Mouse (Mus musculus): ENCODE measurements around the gene Olfr1192-ps1. TPM values are rescaled to one million over a fixed set of nuclear protein-coding genes. Genes with fewer than 3 reads are reported as not detected.
"Not testable (repeated sequence)": the region's sequence is repeated elsewhere in the genome, so short reads cannot be mapped to it uniquely, and the experiment has no call there.

Olfr1192-ps1 gene
- not detected in 2 replicates for polyA plus RNA-seq (2015; fragmentation: Nextera tagmentation; extraction: Ambion mirVana)

GRCm38 (mm10) chr2:88648209-88648608 is at the start of gene Olfr1192-ps1:
Gene Olfr1192-ps1 (plus strand): TSS chr2:88648509.
- no peak for ATAC-seq
- WGBS = 50% methylated on average over 1 of the region's 1 CpGs
- H3K9me3 ChIP-seq (replicated peaks) = no peaks in the 10 kb centered on the region
- H3K4me1 ChIP-seq = no peaks in the 10 kb centered on the region
- no peak within 1 kb of the TSS for H3K4me2 ChIP-seq
- H3K27me3 ChIP-seq = no peaks in the 10 kb centered on the region
- H3K27ac ChIP-seq = no peak within 1 kb of the TSS
- no peak within 1 kb of the TSS for H3K4me3 ChIP-seq
- no peak within 1 kb of the TSS for H3K9ac ChIP-seq
- H3K36me3 ChIP-seq (ENCODE audit: poor library complexity, severe bottlenecking) = no peaks in the 10 kb centered on the region

GRCm38 (mm10) chr2:88640242-88640641 is 8.1 kb upstream of the Olfr1192-ps1 start, which contains the start of gene Olfr1191-ps1:
Gene Olfr1191-ps1 (plus strand): TSS chr2:88640542.
- WGBS = 90% methylated on average over 1 of the region's 1 CpGs
- not testable (repeated sequence) for H3K36me3 ChIP-seq (ENCODE audit: poor library complexity, severe bottlenecking); H3K4me3 ChIP-seq; H3K27me3 ChIP-seq; ATAC-seq; H3K4me2 ChIP-seq; H3K4me1 ChIP-seq; H3K9me3 ChIP-seq (replicated peaks); H3K9ac ChIP-seq; H3K27ac ChIP-seq

GRCm38 (mm10) chr2:88675328-88675727 is 27.0 kb downstream of the Olfr1192-ps1 start, which contains the start of gene Olfr1193:
Gene Olfr1193 (plus strand): TSS chr2:88675628.
- not testable (repeated sequence) for H3K4me2 ChIP-seq; H3K4me1 ChIP-seq; H3K9me3 ChIP-seq (replicated peaks); ATAC-seq; H3K9ac ChIP-seq; H3K36me3 ChIP-seq (ENCODE audit: poor library complexity, severe bottlenecking); H3K4me3 ChIP-seq; H3K27me3 ChIP-seq; H3K27ac ChIP-seq

- no peak within 1 kb of the TSS for H3K9ac ChIP-seq
- H3K4me3 ChIP-seq = no peak within 1 kb of the TSS
- no peak within 1 kb of the TSS for H3K27ac ChIP-seq
- no peaks in the 10 kb centered on the region for H3K27me3 ChIP-seq
- H3K4me2 ChIP-seq = no peak within 1 kb of the TSS
- H3K9me3 ChIP-seq (replicated peaks) = 0 out of 2 replicates have a peak, but pooled peaks cover 6% of the 10 kb centered on the region
- H3K4me1 ChIP-seq = no peaks in the 10 kb centered on the region
- ATAC-seq = no peak
- no peaks in the 10 kb centered on the region for H3K36me3 ChIP-seq (ENCODE audit: poor library complexity, severe bottlenecking)
Observed at GRCm38 (mm10) chr2:88689087-88689486, 40.8 kb downstream of the Olfr1192-ps1 start, which contains the start of gene Olfr1195. Gene Olfr1195 (minus strand): TSS chr2:88689187.

- Histone ChIP-seq H3K4me2 (no peak within 1 kb of the TSS), H3K36me3 (ENCODE audit: poor library complexity, severe bottlenecking) (no peaks in the 10 kb centered on the region), H3K9ac (no peak within 1 kb of the TSS), H3K4me1 (no peaks in the 10 kb centered on the region), H3K27me3 (no peaks in the 10 kb centered on the region), H3K27ac (no peak within 1 kb of the TSS), H3K9me3 (replicated peaks) (no peaks in the 10 kb centered on the region), H3K4me3 (no peak within 1 kb of the TSS)
- no peak for ATAC-seq
- 84% methylated on average over 2 of the region's 2 CpGs for WGBS
Observed at GRCm38 (mm10) chr2:88704497-88704896, 56.2 kb downstream of the Olfr1192-ps1 start, which contains the start of gene Olfr1196. Gene Olfr1196 (minus strand): TSS chr2:88704597.

Other genes with a start within 250 kb of the Olfr1192-ps1 start
- gene Olfr1179, start 242.1 kb upstream of the Olfr1192-ps1 start, polyA plus RNA-seq (2015; fragmentation: Nextera tagmentation; extraction: Ambion mirVana) = not detected in 2 replicates
- not detected in 2 replicates for gene Olfr1180, start 229.4 kb upstream of the Olfr1192-ps1 start, polyA plus RNA-seq (2015; fragmentation: Nextera tagmentation; extraction: Ambion mirVana)
- gene Olfr1181, start 222.3 kb upstream of the Olfr1192-ps1 start, polyA plus RNA-seq (2015; fragmentation: Nextera tagmentation; extraction: Ambion mirVana) = not detected in 2 replicates
- gene Gm13757, start 199.4 kb upstream of the Olfr1192-ps1 start, polyA plus RNA-seq (2015; fragmentation: Nextera tagmentation; extraction: Ambion mirVana) = not detected in 2 replicates
- gene Olfr1183, start 193.6 kb upstream of the Olfr1192-ps1 start, polyA plus RNA-seq (2015; fragmentation: Nextera tagmentation; extraction: Ambion mirVana) = not detected in 2 replicates
- not detected in 2 replicates for gene Olfr1184, start 164.9 kb upstream of the Olfr1192-ps1 start, polyA plus RNA-seq (2015; fragmentation: Nextera tagmentation; extraction: Ambion mirVana)
- gene Olfr1185-ps1, start 155.2 kb upstream of the Olfr1192-ps1 start, polyA plus RNA-seq (2015; fragmentation: Nextera tagmentation; extraction: Ambion mirVana) = not detected in 2 replicates
- not detected in 2 replicates for gene Olfr1186, start 130.0 kb upstream of the Olfr1192-ps1 start, polyA plus RNA-seq (2015; fragmentation: Nextera tagmentation; extraction: Ambion mirVana)
- not detected in 2 replicates for gene Olfr1188, start 91.6 kb upstream of the Olfr1192-ps1 start, polyA plus RNA-seq (2015; fragmentation: Nextera tagmentation; extraction: Ambion mirVana)
- gene Olfr1189, start 62.1 kb upstream of the Olfr1192-ps1 start, polyA plus RNA-seq (2015; fragmentation: Nextera tagmentation; extraction: Ambion mirVana) = not detected in 2 replicates
- not detected in 2 replicates for gene Olfr1191-ps1, start 8.0 kb upstream of the Olfr1192-ps1 start, polyA plus RNA-seq (2015; fragmentation: Nextera tagmentation; extraction: Ambion mirVana)
- gene Olfr1193, start 27.1 kb downstream of the Olfr1192-ps1 start, polyA plus RNA-seq (2015; fragmentation: Nextera tagmentation; extraction: Ambion mirVana) = not detected in 2 replicates
- not detected in 2 replicates for gene Olfr1195, start 40.7 kb downstream of the Olfr1192-ps1 start, polyA plus RNA-seq (2015; fragmentation: Nextera tagmentation; extraction: Ambion mirVana)
- gene Olfr1196, start 56.1 kb downstream of the Olfr1192-ps1 start, polyA plus RNA-seq (2015; fragmentation: Nextera tagmentation; extraction: Ambion mirVana) = not detected in 2 replicates
- gene Olfr1197, start 83.9 kb downstream of the Olfr1192-ps1 start, polyA plus RNA-seq (2015; fragmentation: Nextera tagmentation; extraction: Ambion mirVana) = not detected in 2 replicates
- not detected in 2 replicates for gene Olfr1198, start 102.9 kb downstream of the Olfr1192-ps1 start, polyA plus RNA-seq (2015; fragmentation: Nextera tagmentation; extraction: Ambion mirVana)
- not detected in 2 replicates for gene Olfr1199, start 112.0 kb downstream of the Olfr1192-ps1 start, polyA plus RNA-seq (2015; fragmentation: Nextera tagmentation; extraction: Ambion mirVana)
- not detected in 2 replicates for gene Olfr1200, start 122.0 kb downstream of the Olfr1192-ps1 start, polyA plus RNA-seq (2015; fragmentation: Nextera tagmentation; extraction: Ambion mirVana)
- gene Olfr1201, start 144.5 kb downstream of the Olfr1192-ps1 start, polyA plus RNA-seq (2015; fragmentation: Nextera tagmentation; extraction: Ambion mirVana) = not detected in 2 replicates
- gene Olfr1202, start 166.0 kb downstream of the Olfr1192-ps1 start, polyA plus RNA-seq (2015; fragmentation: Nextera tagmentation; extraction: Ambion mirVana) = not detected in 2 replicates
- not detected in 2 replicates for gene Olfr1205, start 181.2 kb downstream of the Olfr1192-ps1 start, polyA plus RNA-seq (2015; fragmentation: Nextera tagmentation; extraction: Ambion mirVana)
- not detected in 2 replicates for gene Olfr1204, start 200.8 kb downstream of the Olfr1192-ps1 start, polyA plus RNA-seq (2015; fragmentation: Nextera tagmentation; extraction: Ambion mirVana)
- gene Olfr1206, start 214.7 kb downstream of the Olfr1192-ps1 start, polyA plus RNA-seq (2015; fragmentation: Nextera tagmentation; extraction: Ambion mirVana) = not detected in 2 replicates

Measured in forebrain, embryonic 13.5 days (tissue).